Mouse (Mus musculus) thymus, postnatal 4 days (tissue): ENCODE results near the gene Pom121.
"Not testable (repeated sequence)": the region's sequence is repeated elsewhere in the genome, so short reads cannot be mapped to it uniquely, and the experiment has no call there.

ENCODE experiments used
- DNase-seq: peaks from one replicate; pipeline ENCODE4 v3.0.0; 2021

Pom121 gene

DNA sequence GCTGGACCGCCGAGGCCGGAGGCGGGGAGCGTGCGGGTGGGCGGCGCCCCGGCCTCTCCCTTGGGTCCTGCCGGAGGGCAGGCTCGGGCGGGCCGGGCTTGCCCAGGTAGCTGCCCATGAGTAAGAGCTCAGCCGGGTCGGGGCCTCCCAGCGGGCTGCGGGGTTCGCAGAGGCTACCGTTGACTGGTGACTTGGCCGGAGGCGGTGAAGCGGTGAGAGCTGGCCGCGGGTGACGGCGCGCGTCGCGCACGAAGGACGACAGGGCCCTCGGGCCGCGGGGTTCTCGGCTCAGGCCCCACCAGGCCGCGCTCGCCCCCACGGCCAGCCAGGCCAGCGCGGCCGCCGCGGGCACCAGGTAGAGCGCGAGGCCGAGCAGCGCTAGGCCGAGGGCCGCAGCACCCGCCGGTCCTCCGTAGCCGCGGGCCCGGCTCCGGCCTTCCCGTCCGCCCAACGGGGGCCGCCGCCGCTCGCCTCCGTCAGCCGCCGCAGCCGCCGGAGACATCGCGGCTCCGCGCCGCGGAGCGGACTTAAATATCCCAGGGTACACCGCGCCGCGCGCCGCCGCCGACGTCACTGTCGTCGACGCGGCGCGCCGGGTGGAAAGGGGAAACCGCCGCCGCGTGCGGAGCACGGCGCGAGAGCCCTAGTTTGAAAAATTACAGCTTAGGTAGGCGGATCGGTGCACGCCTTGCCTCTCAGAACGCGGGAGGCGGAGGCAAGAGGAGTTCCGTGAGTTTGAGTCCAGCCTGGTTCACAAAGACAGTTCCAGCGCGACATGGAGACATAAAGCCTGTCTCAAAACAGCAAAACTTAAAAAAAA is at the start of gene Pom121:
Gene Pom121, minus strand, starts transcription at position 543 of the 820 bp plus-strand sequence.
- DNase-seq, result peak; percentile 91

DNA sequence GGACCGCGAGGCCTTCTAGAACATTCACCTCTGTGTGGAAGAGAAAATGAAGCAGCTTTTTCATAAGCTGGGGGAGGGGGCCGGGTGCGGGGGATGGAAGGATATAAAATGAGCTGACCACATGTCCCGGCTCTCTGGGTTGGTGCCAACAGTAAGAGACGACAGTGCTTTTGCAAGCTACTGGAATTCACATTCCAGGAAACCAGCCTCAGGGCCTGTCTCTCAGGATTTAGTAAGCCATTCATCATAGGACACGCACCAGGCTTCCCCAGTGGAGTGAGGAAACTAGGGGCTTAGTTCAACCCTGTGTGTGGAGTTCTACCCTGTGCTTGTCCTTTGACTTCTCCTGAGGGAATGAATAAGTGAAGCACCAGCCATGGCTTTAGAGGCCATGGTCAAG is 48.1 kb upstream of the Pom121 start:
- no peak for DNase-seq

DNA sequence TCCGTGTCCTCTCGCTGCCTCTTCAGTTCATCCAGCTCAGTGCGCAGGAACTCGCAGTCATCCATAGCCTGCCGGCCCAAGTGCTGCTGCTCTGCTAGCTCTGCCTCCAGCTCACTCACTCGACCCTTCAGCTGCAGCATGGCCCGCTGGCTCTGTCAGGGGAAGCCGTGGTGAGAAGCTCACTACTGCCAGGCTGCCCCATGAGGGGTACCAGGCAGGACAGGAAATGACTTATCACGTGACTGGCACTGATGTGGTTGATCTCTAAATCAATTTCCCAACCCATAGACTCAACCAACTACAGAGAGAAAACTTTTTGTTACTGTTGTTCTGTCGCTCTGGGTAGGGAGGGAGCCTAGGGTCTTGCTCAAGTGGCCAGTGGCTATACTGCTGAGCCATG is 40.7 kb upstream of the Pom121 start:
- no peak for DNase-seq

DNA sequence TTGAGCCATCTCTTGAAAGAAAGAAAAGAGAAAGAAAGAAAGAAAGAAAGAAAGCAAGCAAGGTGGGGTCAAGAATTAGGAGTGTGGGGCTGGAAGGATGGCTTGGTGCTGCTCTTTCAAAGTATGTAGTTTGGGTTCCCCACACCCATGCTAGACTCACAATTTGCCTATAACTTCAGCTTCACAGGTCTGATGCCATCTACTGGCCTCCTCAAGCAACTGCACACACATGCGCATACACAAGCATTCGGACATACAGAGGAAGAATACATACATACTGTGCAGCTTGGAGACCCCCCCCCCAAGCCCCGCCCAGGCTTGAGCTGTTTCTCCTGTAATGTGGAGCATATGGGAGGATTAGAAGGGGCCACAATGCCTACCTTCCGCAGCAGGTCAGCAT is 39.5 kb upstream of the Pom121 start:
- DNase-seq, result no peak

DNA sequence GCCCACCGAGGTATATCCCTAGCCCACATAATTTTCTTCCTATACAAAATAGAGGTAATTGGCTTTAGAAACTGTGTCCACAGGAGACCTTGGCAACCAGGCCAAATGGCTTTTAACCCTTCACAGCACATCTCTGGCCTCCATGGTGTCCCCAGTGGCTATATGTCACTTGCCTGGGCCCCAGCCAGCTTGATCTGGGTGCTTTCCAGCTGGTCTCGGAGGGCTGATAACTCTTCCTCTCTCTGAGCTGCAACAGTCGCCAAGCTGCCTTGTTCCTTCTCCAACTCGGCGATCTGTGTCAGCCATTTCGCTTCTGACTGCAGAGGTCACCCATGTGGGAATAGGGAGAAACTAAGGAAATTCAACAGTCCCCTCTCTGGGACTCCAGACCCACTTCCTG is 36.8 kb upstream of the Pom121 start:
- DNase-seq, result no peak

DNA sequence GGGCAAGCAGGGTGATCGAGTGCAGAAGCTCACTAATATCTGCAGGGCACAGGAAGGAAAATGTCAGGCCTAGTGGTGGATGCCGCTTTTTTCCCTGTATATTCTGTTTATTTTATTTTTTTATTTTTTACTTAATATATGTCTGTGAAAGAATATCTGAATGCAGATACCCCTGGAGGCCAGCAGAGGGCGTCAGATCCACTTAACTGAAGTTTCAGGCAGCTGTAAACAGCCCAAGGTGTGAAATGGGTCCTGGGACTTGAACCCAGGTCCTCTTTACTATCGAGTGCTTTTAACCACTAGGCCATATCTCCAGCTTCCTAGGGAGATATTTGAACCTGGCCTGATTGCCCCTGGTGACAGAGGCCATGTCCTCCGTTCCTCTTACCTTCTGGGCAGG is 34.4 kb upstream of the Pom121 start:
- DNase-seq, result peak; percentile 25

DNA sequence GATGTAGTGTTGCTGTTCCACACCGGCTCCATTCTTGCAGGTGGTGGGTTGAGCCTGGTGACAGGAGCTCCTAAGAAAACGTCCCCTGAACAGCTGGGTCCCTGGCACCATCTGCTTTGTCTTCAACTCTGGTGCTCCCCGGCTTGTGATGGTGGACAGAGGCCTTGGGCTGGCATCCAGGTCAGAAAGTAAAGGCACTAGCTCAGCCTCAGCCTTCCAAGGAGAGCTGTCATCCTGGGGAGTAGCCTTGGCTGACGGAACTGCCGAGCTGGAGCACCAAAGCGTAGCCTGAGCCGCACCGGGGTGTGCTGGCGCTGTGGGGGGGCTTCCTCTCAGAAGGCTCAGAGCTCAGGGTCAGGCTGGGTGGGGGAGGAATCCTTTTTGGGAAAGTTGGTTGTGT is 15.9 kb upstream of the Pom121 start:
- DNase-seq, result no peak

GRCm38 (mm10) chr5:135408114-135408513 is 13.8 kb upstream of the Pom121 start:
- DNase-seq, result peak; percentile 42

DNA sequence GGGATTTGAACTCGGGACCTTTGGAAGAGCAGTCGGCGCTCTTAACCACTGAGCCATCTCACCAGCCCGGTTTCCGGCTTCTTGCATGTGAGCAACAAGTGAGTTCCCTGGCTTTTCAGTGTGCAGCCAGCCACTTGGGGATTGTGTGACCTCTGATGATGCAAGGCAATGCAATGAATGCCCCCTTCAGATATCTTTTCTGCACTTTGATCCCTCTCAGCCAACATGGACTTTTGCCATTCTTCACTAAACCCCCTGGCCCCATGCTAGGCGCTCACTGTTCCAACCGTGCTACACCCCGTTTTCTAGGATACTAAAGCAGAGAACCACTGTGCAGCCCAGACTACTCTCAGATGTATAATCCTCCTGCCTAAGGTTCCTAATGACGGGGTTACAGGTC is 11.1 kb upstream of the Pom121 start:
- DNase-seq, result no peak

DNA sequence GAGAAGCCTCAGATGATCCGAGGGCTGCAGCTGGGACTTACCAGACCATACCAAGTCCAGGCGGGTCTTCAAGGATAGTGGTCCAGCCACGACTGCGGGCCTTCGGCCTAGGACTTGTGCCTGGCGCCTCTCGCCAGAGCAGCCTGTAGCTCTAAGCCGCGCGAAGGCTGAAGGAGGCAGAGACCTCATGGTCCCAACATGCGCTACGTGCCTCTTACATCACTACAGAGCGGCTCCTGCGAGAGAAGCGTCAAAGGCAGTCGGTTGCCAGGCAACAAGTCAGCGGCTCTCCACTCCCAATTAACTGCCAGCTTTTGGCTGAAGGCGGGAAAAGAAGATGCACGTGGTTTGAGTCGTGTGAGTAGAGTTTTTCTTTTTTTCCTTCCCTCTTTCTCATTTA is 10.3 kb upstream of the Pom121 start:
- DNase-seq, result no peak

GRCm38 (mm10) chr5:135400244-135400643 is 5.9 kb upstream of the Pom121 start:
- DNase-seq, result peak; percentile 91

DNA sequence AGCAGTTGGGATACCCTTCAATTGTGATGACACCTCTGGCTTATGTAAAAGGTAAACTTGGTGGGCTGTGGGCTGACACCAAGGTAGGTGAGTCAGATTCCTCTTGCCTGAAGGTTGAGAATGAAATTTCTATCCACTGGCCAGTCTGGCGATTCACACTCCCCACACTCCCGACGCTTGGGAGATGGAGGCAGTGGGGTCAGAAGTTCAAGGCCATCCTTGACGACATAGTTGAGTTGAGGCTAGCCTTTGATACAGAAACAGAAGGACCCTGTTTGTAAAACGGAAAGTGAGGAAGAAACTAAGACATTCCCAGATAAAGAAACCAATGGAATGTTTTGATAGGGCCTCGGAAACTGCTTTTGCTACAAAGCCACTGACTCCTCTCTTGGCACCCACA is 5.0 kb upstream of the Pom121 start:
- no peak for DNase-seq

DNA sequence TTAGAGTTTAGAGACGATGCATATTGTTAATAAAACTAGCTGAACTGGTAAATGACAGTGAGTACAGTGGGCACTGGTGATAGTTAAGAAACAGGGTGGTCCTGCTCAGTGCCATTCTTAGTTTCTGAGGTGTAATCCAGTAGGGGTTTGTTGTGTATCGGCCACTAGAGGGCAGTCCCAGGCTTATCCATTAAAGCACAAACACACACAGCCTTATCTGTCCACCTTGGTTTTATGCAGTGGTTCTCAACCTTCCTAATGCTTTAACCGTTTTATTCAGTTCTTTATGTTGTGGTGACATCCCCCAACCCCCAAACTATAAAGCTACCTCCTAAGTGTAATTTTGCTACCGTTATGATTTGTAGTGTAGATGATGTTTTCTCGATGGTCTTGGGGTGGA is 1.5 kb upstream of the Pom121 start:
- DNase-seq, result peak; percentile 61

- DNase-seq, result no peak
Measured at GRCm38 (mm10) chr5:135383771-135384170, 10.6 kb downstream of the Pom121 start.

DNA sequence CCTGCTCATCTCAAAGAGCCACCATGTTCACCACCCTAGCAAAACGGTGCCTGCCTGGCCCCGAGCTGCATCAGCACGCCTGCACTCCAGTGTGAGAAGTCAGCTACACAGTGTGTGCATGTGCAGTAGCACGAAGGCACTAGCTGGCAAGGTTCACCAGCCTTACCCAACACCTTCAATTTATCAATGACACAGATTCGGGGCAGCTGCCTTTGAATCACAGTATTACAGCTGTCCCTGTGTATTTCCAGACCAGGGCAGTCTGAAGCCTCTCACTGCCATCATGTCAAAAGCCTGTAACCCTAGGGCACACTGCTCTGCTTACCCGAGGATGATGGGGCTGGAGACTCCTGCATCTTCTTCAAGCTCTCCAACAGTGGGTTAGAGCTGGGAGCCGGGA is 11.6 kb downstream of the Pom121 start:
- DNase-seq, result no peak

GRCm38 (mm10) chr5:135381356-135381925 is 12.9 kb downstream of the Pom121 start:
- no peak for DNase-seq

- no peak for DNase-seq
Measured at GRCm38 (mm10) chr5:135380681-135381080, 13.7 kb downstream of the Pom121 start.

DNA sequence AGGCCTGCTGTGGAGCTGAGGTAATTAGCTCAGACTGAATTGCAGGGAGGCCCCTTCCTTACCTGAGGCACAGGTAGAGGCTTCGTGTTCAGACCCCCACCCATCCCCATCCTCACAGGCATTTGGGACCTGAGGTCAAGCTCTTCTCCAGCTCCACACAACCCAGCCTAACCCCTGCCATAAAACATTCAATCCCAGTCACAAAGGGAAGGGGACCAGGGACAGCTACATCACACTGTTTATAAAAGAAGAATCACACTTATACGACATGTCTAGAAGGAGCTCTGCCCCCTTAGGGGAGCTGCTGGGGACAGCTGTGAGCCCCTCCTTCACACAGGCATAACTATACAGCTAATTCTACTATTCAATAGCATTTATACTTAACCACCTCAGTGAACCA is 18.0 kb downstream of the Pom121 start:
- no peak for DNase-seq

- no peak for DNase-seq
Measured at GRCm38 (mm10) chr5:135375167-135375566, 19.2 kb downstream of the Pom121 start.

DNA sequence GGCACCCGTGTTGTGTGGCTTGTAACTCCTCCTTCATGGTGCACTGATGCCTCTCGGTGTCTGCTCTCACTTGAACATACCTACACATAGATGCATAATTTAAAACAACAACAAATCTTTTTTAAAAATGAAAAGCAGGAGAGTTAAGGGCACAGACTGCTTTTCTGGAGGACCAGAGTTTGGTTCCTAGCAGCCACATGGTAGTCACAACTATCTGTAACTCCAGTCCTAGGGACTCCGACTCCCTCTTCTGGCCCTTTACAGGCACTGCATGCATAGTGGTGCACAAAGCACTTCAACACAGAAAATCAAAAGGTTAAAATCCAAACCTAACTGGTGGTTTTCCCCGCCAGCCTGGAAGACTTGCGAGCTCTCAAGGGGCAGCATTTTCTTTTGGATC is 20.7 kb downstream of the Pom121 start:
- no peak for DNase-seq

DNA sequence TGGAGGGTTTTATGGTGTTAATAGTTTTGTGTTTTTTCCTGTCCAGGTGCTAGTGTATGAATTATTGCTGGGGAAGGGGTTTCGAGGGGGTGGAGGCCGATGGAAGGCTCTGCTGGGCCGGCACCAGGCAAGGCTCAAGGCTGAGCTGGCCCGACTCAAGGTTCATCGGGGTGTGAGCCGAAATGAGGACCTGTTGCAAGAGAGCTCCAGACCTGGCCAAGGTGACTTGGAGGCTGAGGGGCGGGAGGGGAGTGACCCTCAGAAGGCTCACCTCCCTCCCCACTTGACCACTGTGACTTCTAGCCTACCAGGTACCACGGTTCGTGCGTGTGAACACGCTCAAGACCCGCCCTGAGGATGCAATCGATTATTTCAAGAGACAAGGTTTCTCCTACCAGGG is 23.2 kb downstream of the Pom121 start:
- no peak for DNase-seq

DNA sequence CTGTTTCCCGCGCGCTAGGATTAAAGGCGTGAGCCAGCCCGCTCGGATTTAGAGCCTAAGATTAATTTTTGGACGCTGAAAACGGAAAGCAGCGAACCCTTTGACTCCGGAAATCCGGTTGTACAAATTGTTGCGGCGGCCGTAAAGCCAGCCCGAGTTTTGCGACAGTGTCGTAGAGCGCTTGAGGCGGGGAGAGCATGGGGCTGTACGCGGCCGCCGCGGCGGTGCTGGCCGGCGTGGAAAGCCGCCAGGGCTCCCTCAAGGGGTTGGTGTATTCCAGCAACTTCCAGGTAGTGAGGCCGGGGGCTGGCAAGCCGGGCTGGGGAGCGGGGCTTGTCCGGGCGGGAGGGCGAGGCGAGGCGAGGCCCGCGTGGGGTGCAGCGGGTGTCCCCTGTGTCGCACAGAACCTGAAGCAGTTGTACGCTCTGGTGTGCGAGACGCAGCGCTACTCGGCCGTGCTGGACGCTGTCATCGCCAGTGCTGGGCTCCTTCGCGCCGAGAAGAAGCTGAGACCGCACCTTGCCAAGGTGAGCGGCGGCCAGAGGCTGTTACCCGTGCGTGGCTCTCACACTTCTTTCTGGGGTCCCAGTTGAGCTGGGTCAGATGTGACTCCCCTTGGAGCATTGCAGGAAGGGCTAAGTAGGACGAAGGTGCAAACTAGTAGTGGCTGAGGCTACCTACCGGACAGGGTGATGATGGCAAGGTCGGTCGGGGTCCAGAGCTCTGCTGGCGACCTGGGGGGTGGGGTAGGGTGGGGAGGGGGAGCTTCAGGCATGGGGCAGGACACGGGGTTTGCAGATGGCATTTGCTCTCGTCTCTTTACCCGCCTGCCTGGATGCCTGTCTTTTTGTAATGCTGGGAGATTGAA is 24.3 kb downstream of the Pom121 start, which contains the start of gene Nsun5:
Gene Nsun5, plus strand, starts transcription at position 167 of the 868 bp plus-strand sequence.
- DNase-seq, result peak; percentile 97

GRCm38 (mm10) chr5:135369196-135369595 is 25.1 kb downstream of the Pom121 start:
- not testable (repeated sequence) for DNase-seq

DNA sequence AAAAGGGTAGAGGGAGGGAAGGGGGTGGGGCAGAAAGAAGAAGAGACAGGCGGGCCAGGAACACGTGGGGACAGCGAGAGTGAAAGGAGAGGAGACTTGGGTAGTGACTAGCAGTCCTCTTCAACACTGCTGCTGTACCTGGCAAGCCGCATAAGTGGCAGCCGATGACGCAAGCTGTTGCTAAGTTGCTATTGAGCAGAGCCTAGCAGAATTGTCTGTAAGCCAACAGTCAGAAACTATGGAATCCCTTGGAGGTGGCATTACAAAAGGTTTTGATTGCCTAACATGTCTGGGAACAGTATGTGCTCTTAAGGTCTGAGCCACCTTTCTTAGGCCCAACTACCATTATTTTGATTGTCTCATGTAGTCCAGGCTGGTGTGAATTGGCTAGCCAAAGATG is 26.0 kb downstream of the Pom121 start:
- no peak for DNase-seq
